Mouse (Mus musculus): ENCODE results near the gene Il4ra. TPM values are rescaled to one million over a fixed set of nuclear protein-coding genes. Genes with fewer than 3 reads are reported as not detected.

The Il4ra gene
- polyA plus RNA-seq, 1 experiment from 2014 or later: 6.9 TPM

DNA sequence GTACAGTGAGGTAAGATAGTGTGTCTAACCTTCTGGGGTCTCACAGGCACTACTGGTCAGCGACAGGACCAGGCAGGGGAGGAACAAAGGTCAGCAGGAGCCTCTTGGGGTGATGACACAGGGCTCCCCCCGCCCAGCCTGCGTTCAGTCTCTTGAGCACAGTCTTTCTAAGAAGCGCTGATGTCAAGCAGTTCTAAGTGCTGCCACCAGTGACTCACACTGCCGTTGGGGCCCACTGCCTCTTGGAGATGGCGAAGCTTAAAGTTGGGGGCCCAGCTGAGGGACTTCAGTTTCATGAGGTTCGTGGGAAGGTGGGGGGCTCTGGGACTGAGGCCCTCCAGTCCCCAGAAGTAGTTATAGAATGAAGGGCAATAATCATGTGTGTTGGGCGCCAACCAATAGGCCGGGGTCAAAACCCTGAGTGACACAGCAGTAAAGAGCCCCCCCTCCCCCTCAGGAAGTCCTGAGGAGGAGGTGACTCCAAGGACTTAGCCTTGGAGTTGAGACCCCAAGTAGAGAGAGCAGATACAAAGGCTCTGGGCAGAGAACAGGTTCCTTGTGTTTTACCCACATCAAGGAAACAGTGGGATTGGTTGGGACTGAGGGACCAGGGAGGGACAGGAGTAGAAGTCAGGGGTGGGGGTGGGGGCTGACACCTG is 2.7 kb downstream of the Il4ra start:
- no peak overlapping the region; the same call in 1 of the 2 replicates for H3K4me2 ChIP-seq (ENCODE audit: low read depth, low read length)
- 40% methylated on average over 9 of the region's 9 CpGs for WGBS (ENCODE audit: insufficient replicate concordance)

GRCm38 (mm10) chr7:125555351-125555872 is 3.5 kb downstream of the Il4ra start:
- Histone ChIP-seq H3K27me3 (ENCODE audit: control insufficient read depth, insufficient read depth, low read depth, low read length) (peaks cover 3% of the 10 kb centered on the region; the same call in 1 of the 2 replicates), H3K9ac (ENCODE audit: low read depth, low read length) (0 out of 2 replicates have a peak overlapping the region, but pooled peaks have one; percentile 9), H3K27ac (ENCODE audit: low read length) (peak overlapping the region; percentile 52), H3K4me1 (ENCODE audit: control insufficient read depth, low read depth, low read length) (peaks cover 50% of the 10 kb centered on the region), H3K9me3 (replicated peaks; ENCODE audit: control insufficient read depth, low read length) (no peaks in the 10 kb centered on the region), H3K4me3 (ENCODE audit: low read depth, low read length) (no peak overlapping the region), H3K36me3 (ENCODE audit: control insufficient read depth, insufficient read depth) (no peaks in the 10 kb centered on the region), H3K4me2 (ENCODE audit: low read depth, low read length) (0 out of 2 replicates have a peak overlapping the region, but pooled peaks have one; percentile 15)
- ATAC-seq (ENCODE audit: low read depth): no peak
- WGBS (ENCODE audit: insufficient replicate concordance): 25% methylated on average over 7 of the region's 7 CpGs

More for the DNA sequence above, 2.7 kb downstream of the Il4ra start:
- ATAC-seq (ENCODE audit: low read depth): no peak
- Histone ChIP-seq H3K4me3 (ENCODE audit: low read depth, low read length) (no peak overlapping the region; the same call in 1 of the 2 replicates), H3K9ac (ENCODE audit: low read depth, low read length) (no peak overlapping the region), H3K4me1 (ENCODE audit: control insufficient read depth, low read depth, low read length) (peaks cover 45% of the 10 kb centered on the region), H3K27me3 (ENCODE audit: control insufficient read depth, insufficient read depth, low read depth, low read length) (peaks cover 5% of the 10 kb centered on the region; the same call in 1 of the 2 replicates), H3K27ac (ENCODE audit: low read length) (peak overlapping the region; percentile 52), H3K9me3 (replicated peaks; ENCODE audit: control insufficient read depth, low read length) (no peaks in the 10 kb centered on the region), H3K36me3 (ENCODE audit: control insufficient read depth, insufficient read depth) (no peaks in the 10 kb centered on the region)

- peaks cover 50% of the 10 kb centered on the region for H3K4me1 ChIP-seq (ENCODE audit: control insufficient read depth, low read depth, low read length)
- H3K9ac ChIP-seq (ENCODE audit: low read depth, low read length): 0 out of 2 replicates have a peak overlapping the region, but pooled peaks have one; percentile 28
- H3K27me3 ChIP-seq (ENCODE audit: control insufficient read depth, insufficient read depth, low read depth, low read length): no peaks in the 10 kb centered on the region
- H3K4me3 ChIP-seq (ENCODE audit: low read depth, low read length): no peak overlapping the region
- no peak for ATAC-seq (ENCODE audit: low read depth)
- H3K9me3 ChIP-seq (replicated peaks; ENCODE audit: control insufficient read depth, low read length): no peaks in the 10 kb centered on the region
- 0 out of 2 replicates have a peak overlapping the region, but pooled peaks have one; percentile 15 for H3K4me2 ChIP-seq (ENCODE audit: low read depth, low read length)
- 10% methylated on average over 4 of the region's 4 CpGs for WGBS (ENCODE audit: insufficient replicate concordance)
- no peaks in the 10 kb centered on the region for H3K36me3 ChIP-seq (ENCODE audit: control insufficient read depth, insufficient read depth)
- peak overlapping the region; percentile 13; the same call in 1 of the 2 replicates for H3K27ac ChIP-seq (ENCODE audit: low read length)
Observed at GRCm38 (mm10) chr7:125556096-125556495, 4.2 kb downstream of the Il4ra start.

- peaks cover 47% of the 10 kb centered on the region for H3K4me1 ChIP-seq (ENCODE audit: control insufficient read depth, low read depth, low read length)
Observed at GRCm38 (mm10) chr7:125556865-125557264, 4.9 kb downstream of the Il4ra start.

DNA sequence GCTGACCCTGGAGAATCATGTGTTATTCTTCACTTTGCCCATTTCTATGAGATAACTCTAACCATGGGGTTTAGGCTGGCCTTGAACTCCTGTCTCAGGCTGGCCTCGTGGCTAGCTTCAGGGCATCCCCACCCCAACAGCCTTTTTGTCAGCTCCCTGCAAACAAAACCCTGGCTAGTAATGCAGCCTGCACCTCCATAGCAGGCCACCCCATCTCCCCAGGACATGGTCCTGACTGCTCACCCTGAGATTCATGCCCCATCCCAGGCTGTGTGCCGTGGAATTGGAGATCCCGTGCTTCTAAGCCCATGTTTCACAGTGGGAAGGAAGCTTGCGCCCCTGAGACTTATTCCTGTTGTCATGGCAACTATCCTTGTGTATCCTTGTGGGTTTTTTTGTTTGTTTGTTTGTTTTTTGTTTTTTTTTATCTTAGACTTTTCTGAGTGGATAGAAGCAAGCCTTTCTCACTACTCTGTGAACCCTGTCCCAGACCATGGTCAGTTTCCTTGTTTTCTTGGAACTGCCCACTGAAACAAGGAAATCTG is 6.6 kb downstream of the Il4ra start:
- H3K4me3 ChIP-seq (ENCODE audit: low read depth, low read length): no peak overlapping the region
- H3K9me3 ChIP-seq (replicated peaks; ENCODE audit: control insufficient read depth, low read length): no peaks in the 10 kb centered on the region
- WGBS (ENCODE audit: insufficient replicate concordance): 64% methylated on average over 4 of the region's 4 CpGs
- no peak overlapping the region for H3K4me2 ChIP-seq (ENCODE audit: low read depth, low read length)
- ATAC-seq (ENCODE audit: low read depth): no peak
- H3K9ac ChIP-seq (ENCODE audit: low read depth, low read length): no peak overlapping the region
- H3K4me1 ChIP-seq (ENCODE audit: control insufficient read depth, low read depth, low read length): peaks cover 41% of the 10 kb centered on the region
- no peak overlapping the region for H3K27ac ChIP-seq (ENCODE audit: low read length)
- H3K36me3 ChIP-seq (ENCODE audit: control insufficient read depth, insufficient read depth): no peaks in the 10 kb centered on the region
- H3K27me3 ChIP-seq (ENCODE audit: control insufficient read depth, insufficient read depth, low read depth, low read length): no peaks in the 10 kb centered on the region

More at GRCm38 (mm10) chr7:125556865-125557264, 4.9 kb downstream of the Il4ra start:
- no peaks in the 10 kb centered on the region for H3K9me3 ChIP-seq (replicated peaks; ENCODE audit: control insufficient read depth, low read length)
- no peak for ATAC-seq (ENCODE audit: low read depth)
- 41% methylated on average over 8 of the region's 8 CpGs for WGBS (ENCODE audit: insufficient replicate concordance)
- no peak overlapping the region for H3K27ac ChIP-seq (ENCODE audit: low read length)
- no peak overlapping the region for H3K4me2 ChIP-seq (ENCODE audit: low read depth, low read length)
- no peak overlapping the region for H3K4me3 ChIP-seq (ENCODE audit: low read depth, low read length)
- no peaks in the 10 kb centered on the region for H3K36me3 ChIP-seq (ENCODE audit: control insufficient read depth, insufficient read depth)
- no peaks in the 10 kb centered on the region for H3K27me3 ChIP-seq (ENCODE audit: control insufficient read depth, insufficient read depth, low read depth, low read length)
- H3K9ac ChIP-seq (ENCODE audit: low read depth, low read length): no peak overlapping the region

DNA sequence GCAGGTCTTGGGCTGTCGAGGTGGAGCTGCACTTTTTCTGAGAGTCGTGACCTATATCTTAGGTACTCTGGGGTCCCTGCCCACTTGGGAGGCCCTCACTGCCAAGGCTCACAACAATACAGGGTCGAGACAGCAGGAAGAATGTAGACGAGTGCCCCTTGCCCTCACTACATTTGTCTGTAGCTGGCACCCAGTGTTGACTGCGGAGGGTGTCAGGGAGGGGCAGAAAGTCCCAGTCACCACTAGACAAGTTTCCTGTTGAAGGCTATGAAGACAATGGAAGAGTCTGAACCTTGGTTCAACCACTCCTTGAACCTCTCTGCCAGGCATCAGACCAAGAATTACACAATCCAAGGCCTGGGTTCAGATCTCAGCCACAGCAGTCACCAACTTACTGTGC is 7.1 kb downstream of the Il4ra start:
- no peak overlapping the region for H3K4me3 ChIP-seq (ENCODE audit: low read depth, low read length)
- no peaks in the 10 kb centered on the region for H3K36me3 ChIP-seq (ENCODE audit: control insufficient read depth, insufficient read depth)
- H3K4me2 ChIP-seq (ENCODE audit: low read depth, low read length): no peak overlapping the region
- no peak overlapping the region for H3K9ac ChIP-seq (ENCODE audit: low read depth, low read length)
- no peaks in the 10 kb centered on the region for H3K9me3 ChIP-seq (replicated peaks; ENCODE audit: control insufficient read depth, low read length)
- no peak for ATAC-seq (ENCODE audit: low read depth)
- H3K27me3 ChIP-seq (ENCODE audit: control insufficient read depth, insufficient read depth, low read depth, low read length): no peaks in the 10 kb centered on the region
- WGBS (ENCODE audit: insufficient replicate concordance): 52% methylated on average over 5 of the region's 5 CpGs
- no peak overlapping the region for H3K27ac ChIP-seq (ENCODE audit: low read length)
- peaks cover 41% of the 10 kb centered on the region for H3K4me1 ChIP-seq (ENCODE audit: control insufficient read depth, low read depth, low read length)

DNA sequence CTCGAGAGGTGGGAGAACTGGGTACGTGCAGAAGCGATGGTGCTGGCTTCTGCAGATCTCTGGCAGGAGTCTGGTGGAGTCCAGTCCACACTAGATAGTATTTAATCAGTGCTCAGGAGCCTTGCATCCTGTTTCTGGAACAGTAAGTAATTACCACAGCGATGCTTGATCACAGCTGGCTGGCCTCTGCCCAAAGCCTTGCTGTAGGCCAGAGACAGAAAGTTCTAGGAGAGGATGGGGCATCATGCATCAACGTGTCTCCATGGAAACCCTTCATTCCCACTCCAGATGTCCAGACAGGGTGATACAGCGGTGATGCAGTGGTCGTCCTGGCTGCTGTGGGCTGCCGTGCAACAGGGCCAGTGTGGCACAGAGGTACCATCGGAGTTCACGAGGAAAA is 7.6 kb downstream of the Il4ra start:
- no peak overlapping the region for H3K27ac ChIP-seq (ENCODE audit: low read length)
- WGBS (ENCODE audit: insufficient replicate concordance): 69% methylated on average over 10 of the region's 10 CpGs
- no peaks in the 10 kb centered on the region for H3K9me3 ChIP-seq (replicated peaks; ENCODE audit: control insufficient read depth, low read length)
- no peaks in the 10 kb centered on the region for H3K36me3 ChIP-seq (ENCODE audit: control insufficient read depth, insufficient read depth)
- H3K4me3 ChIP-seq (ENCODE audit: low read depth, low read length): no peak overlapping the region
- no peaks in the 10 kb centered on the region for H3K27me3 ChIP-seq (ENCODE audit: control insufficient read depth, insufficient read depth, low read depth, low read length)
- H3K4me1 ChIP-seq (ENCODE audit: control insufficient read depth, low read depth, low read length): peaks cover 40% of the 10 kb centered on the region
- ATAC-seq (ENCODE audit: low read depth): no peak
- H3K9ac ChIP-seq (ENCODE audit: low read depth, low read length): no peak overlapping the region
- H3K4me2 ChIP-seq (ENCODE audit: low read depth, low read length): no peak overlapping the region

DNA sequence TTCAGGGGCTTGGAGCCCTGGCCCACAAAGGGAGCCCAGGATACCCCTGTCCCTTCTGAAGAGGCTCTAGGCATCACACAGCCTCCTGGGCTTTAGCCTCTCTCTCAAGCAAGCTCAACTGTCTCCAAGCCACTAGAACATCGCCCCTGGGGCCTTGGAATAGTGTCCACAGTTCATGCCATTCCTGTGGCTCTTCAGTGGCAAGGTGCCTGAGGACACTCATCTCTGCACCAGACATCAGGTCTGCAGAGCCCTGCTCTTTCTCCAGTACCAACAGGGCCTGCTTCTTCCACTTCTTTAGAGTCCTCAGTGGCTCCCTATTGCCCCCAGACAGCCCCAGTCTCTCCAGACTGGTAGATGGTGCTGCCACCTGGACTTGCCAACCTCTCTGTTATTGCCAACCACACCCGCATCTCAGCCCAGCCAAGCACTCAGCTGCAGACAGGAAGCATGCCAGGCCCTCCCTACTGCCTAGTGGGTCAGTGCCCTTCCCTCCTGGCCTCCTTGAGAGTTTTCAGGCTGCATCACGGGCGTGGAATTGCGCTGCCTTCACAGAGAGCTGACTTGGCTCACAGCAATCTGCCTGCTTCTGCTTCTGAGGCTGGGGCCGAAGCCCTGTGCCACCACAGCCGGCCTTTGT is 8.3 kb downstream of the Il4ra start:
- Histone ChIP-seq H3K9me3 (replicated peaks; ENCODE audit: control insufficient read depth, low read length) (no peaks in the 10 kb centered on the region), H3K27me3 (ENCODE audit: control insufficient read depth, insufficient read depth, low read depth, low read length) (no peaks in the 10 kb centered on the region), H3K4me1 (ENCODE audit: control insufficient read depth, low read depth, low read length) (peaks cover 36% of the 10 kb centered on the region), H3K4me2 (ENCODE audit: low read depth, low read length) (no peak overlapping the region), H3K9ac (ENCODE audit: low read depth, low read length) (no peak overlapping the region; the same call in 1 of the 2 replicates), H3K4me3 (ENCODE audit: low read depth, low read length) (no peak overlapping the region), H3K36me3 (ENCODE audit: control insufficient read depth, insufficient read depth) (no peaks in the 10 kb centered on the region), H3K27ac (ENCODE audit: low read length) (no peak overlapping the region)
- no peak for ATAC-seq (ENCODE audit: low read depth)
- 66% methylated on average over 7 of the region's 7 CpGs for WGBS (ENCODE audit: insufficient replicate concordance)

Data from liver, embryonic 16.5 days (tissue).